Mouse (Mus musculus) midbrain, embryonic 16.5 days (tissue): ENCODE measurements around the gene Iqsec1. TPM values are rescaled to one million over a fixed set of nuclear protein-coding genes. Genes with fewer than 3 reads are reported as not detected.

Experiments used
- ATAC-seq: fragments of 200-750 bp; cut with Nextera tagmentation; 2 replicates; pipeline ENCODE4 v1.8.0; 2017; ENCODE audit warnings: moderate TSS enrichment
- H3K27ac ChIP-seq: fragments of 300-500 bp; sonication (generic); 2 replicates; pipeline ENCODE4 v1.5.1; 2014; ENCODE audit warnings: mild to moderate bottlenecking, low read length, mixed read lengths
- H3K27me3 ChIP-seq: fragments of 300-500 bp; sonication (generic); 2 replicates; pipeline ENCODE4 v1.6.1; 2014; ENCODE audit warnings: low read depth, low read length, mixed read lengths; ENCODE audit not compliant: control insufficient read depth, insufficient read depth
- H3K36me3 ChIP-seq: fragments of 300-500 bp; sonication (generic); 2 replicates; pipeline ENCODE4 v1.6.1; 2014; ENCODE audit warnings: mild to moderate bottlenecking, low read length, moderate library complexity, mixed read lengths; ENCODE audit not compliant: control insufficient read depth, insufficient read depth
- H3K4me1 ChIP-seq: fragments of 300-500 bp; sonication (generic); 2 replicates; pipeline ENCODE4 v1.6.1; 2014; ENCODE audit warnings: mild to moderate bottlenecking, low read length, mixed read lengths; ENCODE audit not compliant: control insufficient read depth, insufficient read depth
- H3K4me2 ChIP-seq: fragments of 300-500 bp; sonication (generic); 2 replicates; pipeline ENCODE4 v1.6.1; 2014; ENCODE audit warnings: mild to moderate bottlenecking, low read length, mixed read lengths
- H3K4me3 ChIP-seq: fragments of 300-500 bp; sonication (generic); 2 replicates; pipeline ENCODE4 v1.5.1; 2014; ENCODE audit warnings: low read depth, mild to moderate bottlenecking, low read length, moderate library complexity, mixed read lengths
- H3K9ac ChIP-seq: fragments of 300-500 bp; sonication (generic); 2 replicates; pipeline ENCODE4 v1.6.1; 2014; ENCODE audit warnings: low read depth, low read length, mixed read lengths
- H3K9me3 ChIP-seq: fragments of 300-500 bp; sonication (generic); replicated peaks from 2 replicates; pipeline ENCODE4 v1.6.1; 2014; ENCODE audit warnings: mild to moderate bottlenecking, low read length, mixed read lengths; ENCODE audit not compliant: control insufficient read depth, poor library complexity, severe bottlenecking
- WGBS: fragments of 180-500 bp; shearing (Covaris S2); extraction: QIAGEN DNeasy Blood & Tissue Kit; methylation state at CpG from one replicate; pipeline ENCODE4 v1.1.7; 2014; 5-methylcytosine and 5-hydroxymethylcytosine counted together
- microRNA-seq: library from miRNA; unstranded; fragments of <30 nt; microRNA quantifications from one replicate; pipeline ENCODE4, GENCODE M21; 2017
- polyA plus RNA-seq: library from polyadenylated mRNA; unstranded; fragments of >200 nt; fragmentation: Nextera tagmentation; extraction: Ambion mirVana; gene quantifications from 2 replicates; pipeline ENCODE4 v1.2.1, GENCODE M21; 2015

The Iqsec1 gene
- polyA plus RNA-seq, 1 experiment from 2014 or later: 25.6 TPM

DNA sequence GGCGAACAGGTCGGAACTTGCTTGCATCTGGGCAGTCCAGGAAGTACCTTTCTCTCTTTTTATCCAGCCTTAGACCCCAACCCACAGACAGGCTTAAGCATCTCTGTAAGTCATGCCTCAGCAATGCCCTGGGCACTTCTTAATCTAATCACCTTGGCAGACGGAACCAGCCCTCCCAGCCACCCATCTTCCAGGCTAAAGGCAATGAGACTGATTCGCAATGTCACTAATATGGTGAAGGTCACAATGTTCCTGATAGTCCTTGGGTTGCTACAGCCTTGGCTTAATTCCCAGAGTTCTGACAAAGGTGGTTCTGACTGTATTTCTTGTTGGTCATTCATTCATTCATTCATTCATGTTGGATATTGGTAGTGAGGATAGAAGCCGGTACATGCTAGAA, 378.2 kb downstream of the Iqsec1 start:
- ATAC-seq: no peak
- no peak overlapping the region for H3K27ac ChIP-seq
- H3K9ac ChIP-seq: no peak overlapping the region
- no peaks in the 10 kb centered on the region for H3K36me3 ChIP-seq
- WGBS: 93% methylated on average over 5 of the region's 5 CpGs
- H3K9me3 ChIP-seq: no peaks in the 10 kb centered on the region
- H3K27me3 ChIP-seq: no peaks in the 10 kb centered on the region
- H3K4me2 ChIP-seq: no peak overlapping the region
- H3K4me3 ChIP-seq: no peak overlapping the region
- peaks cover 2% of the 10 kb centered on the region; the same call in 1 of the 2 replicates for H3K4me1 ChIP-seq

GRCm38 (mm10) chr6:90608186-90608585, 380.3 kb downstream of the Iqsec1 start:
- H3K4me2 ChIP-seq: no peak overlapping the region
- WGBS: 73% methylated on average over 6 of the region's 6 CpGs
- H3K4me1 ChIP-seq: peaks cover 5% of the 10 kb centered on the region; the same call in 1 of the 2 replicates
- H3K9me3 ChIP-seq: no peaks in the 10 kb centered on the region
- no peak overlapping the region for H3K9ac ChIP-seq
- H3K36me3 ChIP-seq: no peaks in the 10 kb centered on the region
- no peak overlapping the region for H3K4me3 ChIP-seq
- H3K27me3 ChIP-seq: no peaks in the 10 kb centered on the region
- no peak for ATAC-seq
- H3K27ac ChIP-seq: no peak overlapping the region

DNA sequence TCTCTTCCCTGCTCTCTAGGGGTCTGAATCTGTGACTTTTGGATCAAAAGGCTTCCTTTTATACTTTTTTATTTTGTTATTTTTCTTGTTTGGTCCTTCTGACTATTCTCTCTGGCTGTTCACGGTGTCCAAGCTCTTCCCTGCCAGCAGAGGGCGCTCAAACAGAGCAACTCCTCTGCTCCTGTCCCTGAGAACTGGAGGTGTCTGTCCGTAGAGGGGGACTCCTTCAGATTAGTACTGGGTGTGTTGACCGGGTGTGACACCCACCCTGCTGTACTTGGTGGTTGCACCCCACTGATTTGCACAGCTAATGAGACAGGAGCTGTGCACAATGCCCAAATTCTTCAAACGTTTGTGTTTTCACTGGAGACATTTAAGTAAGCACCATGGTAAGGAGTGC, 381.3 kb downstream of the Iqsec1 start:
- no peak overlapping the region for H3K9ac ChIP-seq
- no peak overlapping the region for H3K27ac ChIP-seq
- 17% methylated on average over 5 of the region's 5 CpGs for WGBS
- H3K4me1 ChIP-seq: peaks cover 5% of the 10 kb centered on the region; the same call in 1 of the 2 replicates
- H3K4me3 ChIP-seq: no peak overlapping the region
- H3K4me2 ChIP-seq: no peak overlapping the region
- H3K36me3 ChIP-seq: no peaks in the 10 kb centered on the region
- ATAC-seq: no peak
- H3K9me3 ChIP-seq: no peaks in the 10 kb centered on the region
- H3K27me3 ChIP-seq: no peaks in the 10 kb centered on the region

DNA sequence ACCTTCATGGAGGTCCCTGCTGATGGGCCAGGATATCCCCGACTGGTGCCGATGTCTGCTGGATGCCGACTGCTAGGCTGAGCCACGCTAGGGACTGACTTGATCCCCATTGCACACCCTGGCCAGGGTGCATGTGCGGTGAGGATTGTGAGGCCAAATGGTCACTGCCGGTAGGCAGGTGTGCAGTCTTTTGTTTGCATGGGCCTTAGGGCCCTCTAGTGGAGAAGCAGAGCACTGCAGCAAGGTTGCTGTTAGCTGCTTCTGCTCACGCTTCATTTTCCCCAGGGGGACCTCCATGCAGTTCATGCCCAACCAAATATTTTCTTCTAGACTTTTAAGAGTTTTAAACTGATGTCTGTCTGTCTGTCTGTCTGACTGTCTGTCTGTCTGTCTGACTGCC, 381.9 kb downstream of the Iqsec1 start:
- Histone ChIP-seq H3K4me2 (no peak overlapping the region), H3K9ac (no peak overlapping the region), H3K9me3 (no peaks in the 10 kb centered on the region), H3K36me3 (no peaks in the 10 kb centered on the region), H3K27me3 (no peaks in the 10 kb centered on the region), H3K27ac (no peak overlapping the region), H3K4me3 (no peak overlapping the region), H3K4me1 (peaks cover 5% of the 10 kb centered on the region; the same call in 1 of the 2 replicates)
- WGBS: 25% methylated on average over 7 of the region's 7 CpGs
- ATAC-seq: no peak

Small RNAs within 50 kb of the gene (microRNA-seq; reads per million reads assigned to microRNA genes)
- not detected for gene Gm24816

Other genes with a start within 250 kb of the Iqsec1 start
- 20.5 and 20.7 TPM in 2 replicates for gene Nup210, start 128.1 kb upstream of the Iqsec1 start, polyA plus RNA-seq
- gene Hdac11, start 168.0 kb upstream of the Iqsec1 start, polyA plus RNA-seq: 48.0 and 56.3 TPM in 2 replicates
- gene Fbln2, start 223.8 kb upstream of the Iqsec1 start, polyA plus RNA-seq: 11.9 and 12.5 TPM in 2 replicates